Mouse (Mus musculus): Measurements from ENCODE around the gene Gclc. TPM values are rescaled to one million over a fixed set of nuclear protein-coding genes. Genes with fewer than 3 reads are reported as not detected.

Gclc gene
- polyA plus RNA-seq, 1 experiment from 2014 or later: 20.3 TPM

DNA sequence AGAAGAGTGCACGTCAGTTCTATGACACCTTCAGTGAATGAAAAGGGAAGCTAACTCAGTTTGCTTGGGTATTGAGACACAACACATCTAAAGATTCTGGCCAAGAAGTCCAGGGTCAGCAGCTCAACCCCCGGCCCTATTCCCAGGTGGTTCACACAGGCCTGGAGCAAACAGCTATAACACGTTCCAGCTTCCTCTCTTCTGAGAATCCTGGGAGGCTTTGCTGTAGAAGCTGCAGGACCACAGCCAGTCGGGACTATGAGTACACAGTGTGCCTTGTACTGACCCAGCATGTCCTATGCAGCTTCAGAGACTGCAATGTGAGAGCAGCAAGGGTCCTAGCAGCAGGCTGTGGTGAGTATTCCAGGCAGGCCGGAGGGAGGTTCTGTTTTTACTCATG lies 84.3 kb downstream of the Gclc start:
- WGBS: 76% methylated on average over 5 of the region's 5 CpGs
- H3K4me2 ChIP-seq (ENCODE audit: low read length): no peak overlapping the region
- ATAC-seq: no peak

More for the DNA sequence above, 84.3 kb downstream of the Gclc start:
- no peak overlapping the region for H3K9ac ChIP-seq (ENCODE audit: low read length)
- no peak for DNase-seq (ENCODE audit: low spot score)
- no peak overlapping the region for H3K4me3 ChIP-seq (ENCODE audit: low read depth, low read length)
- H3K36me3 ChIP-seq (ENCODE audit: control insufficient read depth, insufficient read depth, low read length): no peaks in the 10 kb centered on the region
- no peaks in the 10 kb centered on the region for H3K9me3 ChIP-seq (replicated peaks; ENCODE audit: control insufficient read depth, low read length)
- no peak overlapping the region for H3K27ac ChIP-seq (ENCODE audit: low read depth, low read length)
- no peaks in the 10 kb centered on the region for H3K4me1 ChIP-seq (ENCODE audit: control insufficient read depth, insufficient read depth, low read length)
- no peaks in the 10 kb centered on the region for H3K27me3 ChIP-seq (replicated peaks; ENCODE audit: control insufficient read depth, insufficient read depth, low read length)

Other genes starting within 250 kb of the Gclc start
- 8.2 and 10.6 TPM in 2 replicates for gene Lrrc1, start 209.7 kb upstream of the Gclc start, polyA plus RNA-seq (2014; fragmentation: Nextera tagmentation; extraction: Ambion mirVana)
- 0.05 TPM in 2 replicates for gene Klhl31, start 118.0 kb upstream of the Gclc start, polyA plus RNA-seq (2014; fragmentation: Nextera tagmentation; extraction: Ambion mirVana)
- 65.4 and 66.9 TPM in 2 replicates for gene Elovl5, start 162.8 kb downstream of the Gclc start, polyA plus RNA-seq (2014; fragmentation: Nextera tagmentation; extraction: Ambion mirVana)

Data from forebrain, embryonic 14.5 days (tissue).